Mouse (Mus musculus) kidney, adult 2 months (tissue): ENCODE measurements around the gene Slamf9.

Experiments used
- CTCF ChIP-seq: fragments of 200-500 bp; conservative IDR thresholded peaks from 2 replicates; pipeline ENCODE4 v1.5.1; 2011; ENCODE audit warnings: low read depth, mild to moderate bottlenecking, control low read depth, low read length, moderate library complexity, mixed read lengths; ENCODE audit not compliant: insufficient read depth, insufficient read length
- POLR2A ChIP-seq: fragments of 200-500 bp; IDR thresholded peaks from one replicate; pipeline ENCODE4 v1.6.1; 2011; ENCODE audit warnings: low read depth, low read length, control low read depth

- TF ChIP-seq CTCF (no peak), POLR2A (no peak)
Measured at GRCm38 (mm10) chr1:172462534-172462933, 12.6 kb upstream of the Slamf9 start.
